18 mouse cellular contexts compared by ENCODE assay signal in the genomic region with DNA sequence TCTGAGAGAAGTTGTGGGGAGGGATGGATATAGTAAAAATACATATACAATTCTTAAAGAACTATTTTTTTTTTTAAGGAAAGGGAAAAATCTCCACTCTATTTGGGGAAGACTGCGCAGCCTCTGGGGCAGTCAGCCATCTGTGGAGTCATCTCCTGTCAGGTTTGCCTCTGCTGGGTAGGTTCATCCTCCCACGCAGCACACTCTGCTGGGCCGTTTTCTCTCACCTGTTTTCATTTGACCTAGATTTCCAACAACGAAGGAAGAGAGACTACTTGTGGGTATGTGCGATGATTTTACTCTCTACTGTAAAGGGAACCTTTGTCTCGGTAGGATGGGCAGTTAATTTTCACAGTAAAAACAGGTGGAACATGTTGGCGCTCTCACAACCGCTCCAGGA.
A peak's percentile ranks its signal among the peaks of the same experiment; 100 is the strongest.
DNase-seq lines count a peak whose midpoint lies in the region; ATAC-seq lines count a peak whose summit lies in the region.
"Had no signal": no experiment of that assay in that cellular context is flagged by ENCODE, and none has a peak within 500 bp of the region (broad histone marks: within the 10 kb centered on the region; RNA-seq: fewer than 3 reads in every experiment).

No protein-coding gene starts in this region.

- ATAC-seq in cerebellum, adult (ENCODE audit: insufficient number of reproducible peaks, low FRiP score, low TSS enrichment) = peak; percentile 76
- no peak for ATAC-seq in erythroid progenitor cell, adult 5-6 weeks (replicated peaks; ENCODE audit: low FRiP score, poor library complexity, severe bottlenecking)
- ATAC-seq: CD4-positive, CD25-positive, alpha-beta regulatory T cell, adult 4 months; forebrain, embryonic 16.5 days; hindbrain, embryonic 16.5 days; inflammation-experienced regulatory T-cells, adult 6 months had no signal

- DNase-seq in cerebellum, postnatal 4 days (ENCODE audit: low spot score in 2 of 2) = no peak
- peak; percentile 37 for DNase-seq in right cerebral cortex, adult 18-20 months
- no peak for DNase-seq in right cerebral cortex, postnatal 10 days (ENCODE audit: low spot score in 2 of 2)
- peak; percentile 34 for DNase-seq in cerebellum, adult 8-10 months
- DNase-seq in left cerebral cortex, adult 18-20 months (ENCODE audit: low spot score in 2 of 2) = no peak
- DNase-seq: adrenal gland, postnatal 10 days; B cell, adult 2 months; gastrocnemius, adult 2 months; gastrocnemius, postnatal 36 days; heart, adult 18-20 months; heart, postnatal 10 days; heart, postnatal 4 days had no signal

Comparison
In these comparisons a context has a peak if more than half of its experiments do, and no peak if none do; other contexts are left out.
1. DNase-seq: peak in right cerebral cortex, adult 18-20 months (single experiment) and cerebellum, adult 8-10 months (single experiment); none in cerebellum, postnatal 4 days (0 of 2), right cerebral cortex, postnatal 10 days (0 of 2) and left cerebral cortex, adult 18-20 months (0 of 2).